In the genomic region with DNA sequence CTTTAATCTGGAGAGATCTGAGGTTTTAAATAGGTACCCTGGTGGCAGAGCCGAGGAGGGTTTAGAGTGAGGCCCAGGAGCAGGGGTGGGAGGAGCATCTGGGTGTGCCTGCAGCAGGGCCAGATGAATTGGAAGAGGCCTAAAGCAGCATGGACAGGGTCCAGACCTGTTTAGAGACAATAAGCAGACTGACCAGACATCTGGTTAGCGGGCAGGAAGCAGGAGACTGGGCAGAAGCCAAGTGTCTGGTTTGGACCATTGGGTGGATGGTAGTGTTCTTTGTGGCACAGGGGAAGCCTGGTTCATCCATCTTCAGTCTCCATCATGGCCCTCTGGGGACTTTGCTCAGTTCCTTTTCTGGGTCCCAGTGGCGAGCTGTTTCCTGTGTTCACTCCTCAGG, we compare ENCODE assay signal across 14 mouse cellular contexts. TPM values are rescaled to one million over a fixed set of nuclear protein-coding genes. Genes with fewer than 3 reads are reported as not detected.
DNase-seq lines count a peak whose midpoint lies in the region; ATAC-seq lines count a peak whose summit lies in the region.
"Had no signal": no experiment of that assay in that cellular context is flagged by ENCODE, and none has a peak within 500 bp of the region (broad histone marks: within the 10 kb centered on the region; RNA-seq: fewer than 3 reads in every experiment).

No protein-coding gene starts in this region.

- H3K4me2 ChIP-seq in midbrain, embryonic 13.5 days (replicated peaks), result no peak overlapping the region
- H3K4me2 ChIP-seq: lung, embryonic 14.5 days had no signal

- WGBS in midbrain, embryonic 10.5 days, result 49% methylated on average over 3 of the region's 3 CpGs
- 62% methylated on average over 3 of the region's 3 CpGs for WGBS in midbrain, embryonic 13.5 days

- H3K27me3 ChIP-seq in midbrain, embryonic 10.5 days (ENCODE audit: low read depth, poor library complexity, severe bottlenecking), result no peaks in the 10 kb centered on the region
- no peaks in the 10 kb centered on the region for H3K27me3 ChIP-seq in midbrain, embryonic 13.5 days

- H3K9ac ChIP-seq in midbrain, embryonic 13.5 days (replicated peaks), result no peak overlapping the region
- H3K9ac ChIP-seq: lung, embryonic 14.5 days had no signal

- H3K4me1 ChIP-seq in midbrain, embryonic 10.5 days, result peaks cover 11% of the 10 kb centered on the region
- H3K4me1 ChIP-seq in midbrain, embryonic 13.5 days (replicated peaks), result no peaks in the 10 kb centered on the region; the same call in 1 of the 2 replicates

- intact Hi-C loops in heart, postnatal 25 days (cut with DNase I), result loop anchor here (2.0 kb wide), 1 partner anchor 59 kb away; no protein-coding TSS in a partner anchor

- no peaks in the 10 kb centered on the region for H3K9me3 ChIP-seq in midbrain, embryonic 10.5 days (replicated peaks)
- H3K9me3 ChIP-seq in midbrain, embryonic 13.5 days, result no peaks in the 10 kb centered on the region

- ATAC-seq in midbrain, embryonic 13.5 days, result no peak

- no peaks in the 10 kb centered on the region for H3K36me3 ChIP-seq in midbrain, embryonic 10.5 days
- no peaks in the 10 kb centered on the region for H3K36me3 ChIP-seq in midbrain, embryonic 13.5 days

- no peak overlapping the region for H3K4me3 ChIP-seq in midbrain, embryonic 10.5 days
- H3K4me3 ChIP-seq in midbrain, embryonic 13.5 days (replicated peaks), result no peak overlapping the region
- H3K4me3 ChIP-seq: erythroblast, embryonic 14.5 days had no signal

- 0 out of 2 replicates have a peak overlapping the region, but pooled peaks have one; percentile 23 for H3K27ac ChIP-seq in midbrain, embryonic 10.5 days (replicated peaks)
- no peak overlapping the region for H3K27ac ChIP-seq in midbrain, embryonic 13.5 days
- H3K27ac ChIP-seq: kidney, postnatal 0 days had no signal

- DNase-seq in cerebellum, postnatal 10 days, result peak; percentile 64 to 71
- DNase-seq in cerebellum, adult 9-10 months, result no peak
- no peak for DNase-seq in midbrain, embryonic 10.5 days (ENCODE audit: low spot score)
- DNase-seq in heart, postnatal 25 days (ENCODE audit: low spot score), result peak; percentile 16
- peak; percentile 36 for DNase-seq in yolk sac, embryonic 10.5 days (ENCODE audit: low spot score)
- no peak for DNase-seq in layer of hippocampus, adult 9-11 months
- DNase-seq in right cerebral cortex, postnatal 36 days (ENCODE audit: low spot score in 2 of 2), result no peak
- DNase-seq: lung, embryonic 14.5 days; midbrain, embryonic 14.5 days had no signal

RNA-seq across cellular contexts. Expression of gene S100a2, which starts 6.2 kb away (rescaled TPM):
- not detected in 2 replicates for polyA plus RNA-seq in midbrain, embryonic 10.5 days (2016; fragmentation: Nextera tagmentation; extraction: Ambion mirVana)
- polyA plus RNA-seq in midbrain, embryonic 13.5 days (2015; fragmentation: Nextera tagmentation; extraction: Ambion mirVana), result not detected in 2 replicates
- total RNA-seq in heart, postnatal 25 days (2021), result not detected
- polyA plus RNA-seq: cerebellum, adult 2 months; erythroblast, embryonic 14.5 days; kidney, postnatal 0 days; limb, embryonic 11.5 days; lung, embryonic 14.5 days; midbrain, embryonic 14.5 days had no signal

RNA-seq across cellular contexts. Expression of gene Gm42674, which starts 17.8 kb away (rescaled TPM):
- polyA plus RNA-seq in midbrain, embryonic 10.5 days (2016; fragmentation: Nextera tagmentation; extraction: Ambion mirVana), result not detected in 2 replicates
- polyA plus RNA-seq in midbrain, embryonic 13.5 days (2015; fragmentation: Nextera tagmentation; extraction: Ambion mirVana), result not detected in 2 replicates
- not detected for total RNA-seq in heart, postnatal 25 days (2021)
- polyA plus RNA-seq: cerebellum, adult 2 months; erythroblast, embryonic 14.5 days; kidney, postnatal 0 days; limb, embryonic 11.5 days; lung, embryonic 14.5 days; midbrain, embryonic 14.5 days had no signal

RNA-seq across cellular contexts. Expression of gene S100a4, which starts 19.7 kb away (rescaled TPM):
- polyA plus RNA-seq in midbrain, embryonic 10.5 days (2016; fragmentation: Nextera tagmentation; extraction: Ambion mirVana), result 0.35 and 0.81 TPM in 2 replicates
- 0.83 and 1.1 TPM in 2 replicates for polyA plus RNA-seq in midbrain, embryonic 13.5 days (2015; fragmentation: Nextera tagmentation; extraction: Ambion mirVana)
- 10 to 100 TPM in 1 of 2 experiments, 1 to 10 TPM in 1; 8.0 to 11.2 TPM for total RNA-seq in heart, postnatal 25 days (2021)
- polyA plus RNA-seq: erythroblast, embryonic 14.5 days had no signal

RNA-seq across cellular contexts. Expression of gene S100a3, which starts 23.5 kb away (rescaled TPM):
- polyA plus RNA-seq in midbrain, embryonic 10.5 days (2016; fragmentation: Nextera tagmentation; extraction: Ambion mirVana), result not detected in 2 replicates
- polyA plus RNA-seq in midbrain, embryonic 13.5 days (2015; fragmentation: Nextera tagmentation; extraction: Ambion mirVana), result not detected in 2 replicates
- total RNA-seq in heart, postnatal 25 days (2021), result not detected
- polyA plus RNA-seq: erythroblast, embryonic 14.5 days; limb, embryonic 11.5 days; midbrain, embryonic 14.5 days had no signal

RNA-seq across cellular contexts. Expression of gene S100a5, which starts 24.4 kb away (rescaled TPM):
- not detected in 2 replicates for polyA plus RNA-seq in midbrain, embryonic 10.5 days (2016; fragmentation: Nextera tagmentation; extraction: Ambion mirVana)
- not detected in 2 replicates for polyA plus RNA-seq in midbrain, embryonic 13.5 days (2015; fragmentation: Nextera tagmentation; extraction: Ambion mirVana)
- total RNA-seq in heart, postnatal 25 days (2021), result not detected
- polyA plus RNA-seq: cerebellum, adult 2 months; erythroblast, embryonic 14.5 days; limb, embryonic 11.5 days; lung, embryonic 14.5 days; midbrain, embryonic 14.5 days had no signal

Comparison
In these comparisons a context has a peak if more than half of its experiments do, and no peak if none do; other contexts are left out.
1. DNase-seq: peak in cerebellum, postnatal 10 days (2 of 2), heart, postnatal 25 days (single experiment) and yolk sac, embryonic 10.5 days (single experiment); none in cerebellum, adult 9-10 months (single experiment), midbrain, embryonic 10.5 days (single experiment), layer of hippocampus, adult 9-11 months (single experiment) and right cerebral cortex, postnatal 36 days (0 of 2).